Mouse (Mus musculus): ENCODE data around the gene Sergef. TPM values are rescaled to one million over a fixed set of nuclear protein-coding genes. Genes with fewer than 3 reads are reported as not detected.
"Not testable (repeated sequence)": the region's sequence is repeated elsewhere in the genome, so short reads cannot be mapped to it uniquely, and the experiment has no call there.

The Sergef gene
- 10 to 100 TPM; 47.3 to 54.1 TPM for total RNA-seq (2021)
- long read RNA-seq, experiment 1, transcript Sergef-201 (11 exons, 1,465 nt), result major isoform, 16 of 31 reads
- long read RNA-seq, experiment 1, partial matches to known transcripts, result 2 of 31 reads
- long read RNA-seq, experiment 1, other reads (novel, unspliced or antisense), result 12 of 31 reads
- long read RNA-seq, experiment 2, transcript Sergef-201 (11 exons, 1,465 nt), result major isoform, 16 of 35 reads
- long read RNA-seq, experiment 2, partial matches to known transcripts, result 4 of 35 reads
- long read RNA-seq, experiment 2, other reads (novel, unspliced or antisense), result 15 of 35 reads

DNA sequence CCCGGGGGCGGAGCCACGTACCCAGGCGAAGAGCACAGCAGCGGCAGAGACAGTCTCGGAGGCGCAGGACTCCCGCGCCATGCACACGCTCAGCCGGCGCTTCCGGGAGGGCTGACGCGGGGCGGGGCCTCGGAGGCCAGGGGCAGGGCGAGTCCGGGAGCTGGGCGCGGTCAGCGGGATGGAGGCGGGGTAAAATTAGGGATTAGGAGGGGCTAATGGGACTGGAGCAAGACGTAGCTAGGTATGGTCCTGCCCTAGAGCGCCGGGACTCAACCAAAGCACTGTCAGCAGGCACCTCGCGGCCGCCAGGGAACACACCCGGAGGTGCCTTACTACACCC, at the start of gene Sergef:
Gene Sergef, minus strand, starts transcription at position 116 of the 340 bp plus-strand sequence.
- peak within 1 kb of the TSS; percentile 87 for H3K4me3 ChIP-seq
- peak; percentile 37 for TF ChIP-seq CTCF (conservative IDR thresholded peaks at IDR 0.05)
- peak within 1 kb of the TSS; percentile 89 for H3K27ac ChIP-seq
- peak; percentile 90 to 91 for DNase-seq (ENCODE audit: low spot score in 2 of 2)

DNA sequence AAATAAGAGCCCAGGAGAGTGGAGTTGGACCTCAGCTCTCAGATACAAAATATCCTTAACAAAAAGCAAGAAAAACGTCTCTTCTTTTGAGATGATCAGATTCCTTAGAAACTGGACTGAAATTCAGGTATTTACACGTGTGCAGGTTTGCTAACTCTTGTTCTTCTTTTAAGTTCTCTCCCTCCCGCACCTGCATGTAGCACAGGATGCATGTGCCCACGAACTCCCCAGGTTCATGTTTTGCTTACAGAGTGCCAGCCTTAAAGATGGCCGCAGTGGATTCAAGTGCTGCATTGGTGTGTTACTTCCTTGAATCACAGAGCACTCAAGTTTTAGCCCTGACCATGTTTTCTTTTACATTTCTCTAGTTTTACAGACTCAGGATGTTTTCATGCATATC, 47.2 kb upstream of the Sergef start:
- no peak for TF ChIP-seq CTCF (conservative IDR thresholded peaks at IDR 0.05)
- no peak overlapping the region for H3K27ac ChIP-seq
- DNase-seq (ENCODE audit: low spot score in 2 of 2), result no peak
- no peak overlapping the region for H3K4me3 ChIP-seq

DNA sequence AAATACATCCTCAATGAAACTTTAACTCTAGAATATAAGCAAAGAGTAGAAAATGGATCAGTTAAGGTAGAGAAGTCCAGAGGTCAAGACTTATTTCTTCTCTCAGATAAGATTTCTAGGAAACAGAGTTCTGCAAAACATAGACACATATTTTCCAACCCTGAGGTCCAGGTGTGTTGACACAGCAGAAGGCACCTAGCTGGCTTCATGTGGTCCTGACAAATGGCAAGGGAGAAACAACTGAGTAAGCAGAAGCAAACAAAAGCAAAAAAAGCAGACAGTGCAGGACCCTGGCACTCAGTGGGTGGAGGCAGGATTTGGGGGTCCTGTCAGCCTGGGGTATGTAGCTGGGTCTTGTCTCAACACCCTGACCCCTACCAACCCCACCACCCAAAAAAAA, 41.1 kb upstream of the Sergef start:
- no peak for TF ChIP-seq CTCF (conservative IDR thresholded peaks at IDR 0.05)
- H3K4me3 ChIP-seq, result no peak overlapping the region
- no peak overlapping the region for H3K27ac ChIP-seq
- DNase-seq (ENCODE audit: low spot score in 2 of 2), result no peak

DNA sequence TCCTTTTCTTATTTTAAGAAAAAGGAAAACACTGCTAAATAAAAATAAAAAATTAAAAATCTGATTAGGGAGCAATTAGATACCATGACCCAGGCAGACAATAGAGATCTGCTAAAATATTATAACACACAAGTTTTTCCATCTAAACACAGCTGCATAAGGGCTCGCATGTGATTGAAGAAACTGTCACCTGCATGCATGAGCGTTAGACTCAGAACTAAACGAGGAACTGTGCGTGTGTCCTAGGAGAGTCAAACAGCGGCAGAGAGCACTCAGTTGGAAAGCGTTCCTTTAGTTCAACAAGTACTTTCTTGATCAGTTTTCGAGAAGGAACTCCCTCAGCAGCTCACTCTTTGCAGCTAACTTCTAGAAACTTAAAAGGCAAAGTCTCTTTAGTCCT, 39.4 kb upstream of the Sergef start:
- H3K4me3 ChIP-seq; H3K27ac ChIP-seq; DNase-seq (ENCODE audit: low spot score in 2 of 2): not testable (repeated sequence)

DNA sequence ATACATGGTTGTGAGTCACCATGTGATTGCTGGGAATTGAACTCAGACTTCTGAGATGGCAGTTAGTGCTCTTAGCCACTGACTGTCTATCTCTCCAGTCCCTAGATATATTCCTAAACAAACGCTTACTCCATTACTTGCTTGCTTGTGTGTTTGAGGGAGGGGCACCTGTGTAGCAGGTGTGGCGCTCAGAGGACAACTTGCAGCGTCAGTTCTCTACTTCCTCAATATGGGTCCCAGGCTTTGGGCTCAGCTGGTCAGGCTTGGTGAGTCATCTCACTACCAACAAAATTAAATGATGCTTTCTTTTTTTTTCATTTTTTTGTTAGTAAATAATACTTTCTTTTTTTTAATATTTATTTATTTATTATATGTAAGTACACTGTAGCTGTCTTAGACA, 38.8 kb upstream of the Sergef start:
- no peak for DNase-seq (ENCODE audit: low spot score in 2 of 2)
- H3K4me3 ChIP-seq, result no peak overlapping the region
- no peak for TF ChIP-seq CTCF (conservative IDR thresholded peaks at IDR 0.05)
- no peak overlapping the region for H3K27ac ChIP-seq

DNA sequence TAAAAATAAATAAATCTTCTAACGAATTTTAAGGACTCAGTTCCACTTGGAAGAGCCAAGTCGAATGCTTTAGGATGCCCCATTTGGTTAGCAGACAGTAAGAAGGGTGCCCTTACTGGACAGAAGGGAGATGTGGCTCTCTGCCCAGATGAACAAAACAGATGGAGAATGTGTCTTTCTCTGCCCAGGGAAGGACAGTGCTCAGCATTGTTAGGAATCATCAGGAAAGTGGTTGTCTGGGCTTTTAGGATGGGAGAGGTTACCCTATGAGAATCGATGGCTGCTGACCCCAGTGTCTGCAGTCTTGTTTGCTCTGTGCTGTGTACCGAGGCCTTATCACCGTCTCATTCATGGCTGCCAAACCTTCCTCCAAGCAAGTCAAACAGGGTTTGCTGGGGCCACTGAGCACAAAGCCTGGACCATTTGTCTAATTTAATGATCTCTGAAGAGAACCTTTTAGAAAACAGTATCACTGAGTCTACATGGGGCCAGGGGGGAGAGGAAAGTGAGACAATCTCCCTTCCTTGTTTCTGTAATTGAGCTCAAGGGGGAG, 37.3 kb upstream of the Sergef start:
- no peak overlapping the region for H3K4me3 ChIP-seq
- no peak overlapping the region for H3K27ac ChIP-seq
- TF ChIP-seq CTCF (conservative IDR thresholded peaks at IDR 0.05), result no peak
- no peak for DNase-seq (ENCODE audit: low spot score in 2 of 2)

DNA sequence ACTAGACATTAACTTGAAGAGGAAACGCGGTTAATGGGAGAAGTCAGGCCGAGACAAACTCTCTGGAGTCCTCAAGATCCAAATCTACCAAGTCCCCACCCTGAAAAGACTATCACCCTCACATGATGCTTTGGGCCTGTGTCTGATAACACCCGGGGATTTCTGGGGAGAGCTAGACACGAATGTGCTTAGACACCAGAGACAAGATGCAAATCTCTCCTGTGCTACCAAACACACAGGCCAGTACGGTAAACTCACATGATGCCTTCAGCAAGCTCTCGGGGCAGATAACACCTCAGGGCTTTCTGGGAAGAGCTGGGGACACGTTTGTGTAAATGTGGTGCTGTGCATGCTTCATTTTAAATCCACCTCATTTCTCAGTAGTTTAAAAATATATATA, 36.3 kb upstream of the Sergef start:
- TF ChIP-seq CTCF (conservative IDR thresholded peaks at IDR 0.05), result no peak
- Histone ChIP-seq H3K27ac (no peak overlapping the region), H3K4me3 (no peak overlapping the region)
- DNase-seq (ENCODE audit: low spot score in 2 of 2), result no peak

DNA sequence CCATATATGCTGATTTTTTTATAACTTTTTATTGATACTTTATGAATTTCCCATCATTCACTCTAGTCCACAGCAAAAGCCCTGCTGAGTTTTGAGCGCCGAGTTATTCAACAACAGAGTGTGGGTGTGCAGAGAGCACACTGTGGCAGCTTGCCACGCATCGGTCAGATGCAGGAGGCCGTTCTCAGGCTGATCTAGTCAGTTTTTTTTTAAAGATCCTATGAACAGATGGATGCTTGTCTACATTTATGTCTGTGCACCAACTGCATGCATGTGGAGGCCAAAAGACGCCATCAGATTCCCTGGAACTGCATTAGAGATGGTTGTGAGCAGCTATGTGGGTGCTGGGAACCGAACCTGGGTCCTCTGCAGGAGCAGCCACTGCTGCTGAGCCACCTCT, 35.5 kb upstream of the Sergef start:
- TF ChIP-seq CTCF (conservative IDR thresholded peaks at IDR 0.05), result no peak
- no peak overlapping the region for H3K27ac ChIP-seq
- H3K4me3 ChIP-seq, result no peak overlapping the region
- peak; percentile 30 to 42 for DNase-seq (ENCODE audit: low spot score in 2 of 2)

DNA sequence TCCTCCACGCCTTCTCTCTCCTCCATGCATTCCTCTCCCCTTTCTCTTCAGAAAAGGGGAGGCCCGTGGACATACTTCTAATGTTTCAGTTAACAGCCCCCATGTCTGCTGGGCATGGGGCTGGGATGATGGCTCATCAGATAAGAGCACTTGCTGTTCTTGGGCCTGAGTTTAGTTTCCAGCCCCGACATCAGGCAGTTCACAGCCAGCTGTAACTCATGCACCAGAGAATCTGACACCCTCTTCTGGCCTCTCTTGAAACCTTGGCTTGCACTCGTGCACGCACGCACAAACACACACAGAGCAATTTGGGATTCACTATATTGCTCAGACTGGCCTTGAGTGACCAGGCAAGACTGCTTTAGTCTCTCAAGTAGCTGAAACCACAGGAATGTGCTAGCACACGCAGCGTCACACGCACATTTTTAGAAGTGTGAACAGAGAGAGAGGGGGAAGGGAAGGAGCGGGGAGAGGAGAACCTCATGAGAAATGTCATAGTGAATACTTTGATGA, 32.6 kb upstream of the Sergef start, which contains the start of gene Tph1:
Gene Tph1, minus strand, starts transcription at position 378 of the 513 bp plus-strand sequence.
- no peak for TF ChIP-seq CTCF (conservative IDR thresholded peaks at IDR 0.05)
- no peak for DNase-seq (ENCODE audit: low spot score in 2 of 2)
- Histone ChIP-seq H3K4me3 (no peak within 1 kb of the TSS), H3K27ac (peak within 1 kb of the TSS; percentile 58; the same call in 1 of the 2 replicates)

DNA sequence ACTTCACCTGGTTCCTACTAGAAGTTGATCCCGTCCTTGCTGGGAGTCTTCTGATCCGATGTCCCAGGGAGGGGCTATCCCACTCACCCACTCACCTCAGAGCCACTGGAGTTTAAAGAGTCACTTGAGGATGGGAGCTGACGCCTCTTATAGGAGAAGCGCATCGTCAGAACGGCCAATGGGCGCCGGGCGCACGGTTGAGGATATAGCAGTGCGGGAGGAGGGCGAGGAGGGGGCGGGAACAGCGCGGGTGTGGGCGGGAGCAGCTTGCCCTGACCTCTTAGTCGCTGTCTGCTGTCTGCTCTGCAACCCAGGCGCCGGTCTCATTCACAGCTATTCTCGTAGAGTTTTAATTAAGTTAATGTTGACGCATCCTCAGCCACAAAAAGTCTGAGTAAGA, 27.6 kb upstream of the Sergef start:
- Histone ChIP-seq H3K27ac (no peak overlapping the region), H3K4me3 (no peak overlapping the region)
- TF ChIP-seq CTCF (conservative IDR thresholded peaks at IDR 0.05), result no peak
- DNase-seq (ENCODE audit: low spot score in 2 of 2), result no peak

DNA sequence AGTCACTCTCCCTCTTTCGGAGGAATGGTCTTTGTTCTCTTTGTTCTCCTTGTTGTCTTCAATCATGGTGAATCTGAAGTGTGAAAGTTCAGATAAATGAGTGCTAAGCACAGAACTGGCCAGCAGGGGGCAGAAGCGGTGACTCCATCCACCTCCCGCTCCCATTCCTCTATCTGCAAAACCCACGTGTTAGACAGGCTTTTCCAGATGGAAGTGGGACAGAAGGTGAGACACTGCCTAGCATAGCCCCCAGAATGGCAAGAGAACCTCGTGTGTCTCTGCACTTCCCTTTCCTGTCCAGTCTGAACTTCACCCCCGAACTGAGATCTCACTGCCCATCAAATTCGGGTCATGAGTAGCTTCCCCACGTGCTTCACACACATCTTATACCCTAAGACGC, 25.6 kb upstream of the Sergef start:
- Histone ChIP-seq H3K4me3 (no peak overlapping the region), H3K27ac (no peak overlapping the region)
- peak; percentile 82 for TF ChIP-seq CTCF (conservative IDR thresholded peaks at IDR 0.05)
- DNase-seq (ENCODE audit: low spot score in 2 of 2), result peak in 1 of 2 experiments; percentile 36

DNA sequence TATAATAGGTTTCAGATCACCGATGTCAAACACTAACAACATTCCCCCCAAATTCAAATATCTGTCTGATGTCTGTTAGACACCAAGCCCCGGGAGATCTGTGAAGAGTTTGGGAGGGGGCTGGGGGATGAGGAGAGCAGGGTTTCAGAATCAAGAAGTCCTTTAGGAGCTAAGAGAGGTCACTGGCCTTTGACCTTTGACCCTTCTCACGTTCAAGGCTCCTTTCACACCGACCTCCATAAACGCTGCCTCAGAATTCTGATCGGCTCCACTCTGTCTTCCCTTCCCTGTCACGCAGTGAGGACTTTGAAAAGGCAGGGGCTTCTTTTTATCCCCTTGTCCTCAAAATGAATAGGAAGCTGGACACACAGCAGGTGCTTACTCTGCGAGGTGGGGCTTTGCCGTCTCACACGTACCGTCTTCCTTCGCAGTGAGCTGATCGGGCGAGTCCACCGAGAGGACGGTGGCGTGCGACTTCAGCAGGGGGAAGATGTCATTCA, 22.0 kb upstream of the Sergef start:
- Histone ChIP-seq H3K4me3 (peak overlapping the region; percentile 27; the same call in 1 of the 2 replicates), H3K27ac (no peak overlapping the region)
- no peak for TF ChIP-seq CTCF (conservative IDR thresholded peaks at IDR 0.05)
- DNase-seq (ENCODE audit: low spot score in 2 of 2), result no peak

DNA sequence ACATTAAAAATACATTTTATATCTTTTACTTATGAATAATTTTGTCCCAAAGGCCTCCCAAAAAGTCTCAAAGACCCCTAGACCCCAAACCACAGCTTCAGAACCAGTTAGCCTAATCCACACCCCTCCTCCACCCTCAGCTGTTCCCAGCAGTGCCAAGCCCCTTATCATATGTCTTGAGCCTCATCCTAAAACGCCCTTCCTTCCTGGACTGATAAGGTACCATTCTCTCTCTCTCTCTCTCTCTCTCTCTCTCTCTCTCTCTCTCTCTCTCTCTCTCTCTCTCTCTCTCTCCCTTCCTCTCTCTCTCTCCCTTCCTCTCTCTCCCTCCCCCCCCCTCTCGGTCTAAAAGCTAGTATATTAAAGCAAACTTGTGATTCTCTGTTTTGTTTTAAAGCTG, 12.7 kb upstream of the Sergef start:
- DNase-seq (ENCODE audit: low spot score in 2 of 2), result no peak
- no peak for TF ChIP-seq CTCF (conservative IDR thresholded peaks at IDR 0.05)
- Histone ChIP-seq H3K27ac (no peak overlapping the region), H3K4me3 (no peak overlapping the region)

DNA sequence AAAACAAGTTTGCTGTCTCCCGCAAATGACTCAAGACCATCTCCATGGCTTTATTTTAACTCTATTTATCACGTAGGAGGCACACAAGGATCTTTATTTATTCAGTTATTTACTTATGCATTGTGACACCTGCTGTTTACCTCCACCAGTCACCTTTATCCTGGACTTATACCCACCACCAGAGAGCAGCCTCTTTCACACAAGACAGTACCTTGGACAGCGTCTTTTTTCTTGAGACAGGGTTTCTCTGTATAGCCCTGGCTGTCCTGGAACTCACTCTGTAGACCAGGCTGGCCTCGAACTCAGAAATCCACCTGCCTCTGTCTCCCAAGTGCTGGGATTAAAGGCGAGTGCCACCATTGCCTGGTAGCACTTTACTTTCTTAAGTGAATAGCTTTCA, 10.6 kb upstream of the Sergef start:
- H3K27ac ChIP-seq; H3K4me3 ChIP-seq; DNase-seq (ENCODE audit: low spot score in 2 of 2): not testable (repeated sequence)

All from layer of hippocampus, adult 2 months (tissue).